Mouse (Mus musculus): Measurements from ENCODE around the gene Prox1. TPM values are rescaled to one million over a fixed set of nuclear protein-coding genes. Genes with fewer than 3 reads are reported as not detected.

The Prox1 gene
- total RNA-seq, 1 experiment: 0.18 TPM

- no peak overlapping the region for H3K27ac ChIP-seq (ENCODE audit: insufficient read depth, low read depth, low read length, poor library complexity, severe bottlenecking)
- in situ Hi-C loops (cut with MboI; ENCODE audit: low sequenced_read_pairs in 2 of 2, unreplicated experiment in 2 of 2): no loop called here
- TF ChIP-seq CHD2 (IDR thresholded peaks at IDR 0.05; ENCODE audit: low read depth, low read length): no peak
- no peak for TF ChIP-seq HCFC1 (IDR thresholded peaks at IDR 0.05; ENCODE audit: borderline replicate concordance, insufficient read depth, low read length)
- no peak for TF ChIP-seq ZNF384 (IDR thresholded peaks at IDR 0.05; ENCODE audit: low read depth, low read length)
- TF ChIP-seq ZC3H11A (IDR thresholded peaks at IDR 0.05; ENCODE audit: borderline replicate concordance, low read depth, low read length): no peak
- TF ChIP-seq MAFK (IDR thresholded peaks at IDR 0.05; ENCODE audit: insufficient read depth, low read depth, low read length): no peak
- DNase-seq (ENCODE audit: low read depth, low spot score): no peak
- H3K4me3 ChIP-seq (ENCODE audit: insufficient read depth in 1 of 2, low read depth in 1 of 2, low read length in 2 of 2, poor library complexity in 1 of 2, severe bottlenecking in 1 of 2): no peak overlapping the region
- no peaks in the 10 kb centered on the region for H3K36me3 ChIP-seq (ENCODE audit: control insufficient read depth, insufficient read depth, low read length, poor library complexity, severe bottlenecking)
- no peaks in the 10 kb centered on the region for H3K4me1 ChIP-seq (ENCODE audit: control insufficient read depth in 2 of 2, insufficient read depth in 2 of 2, low read length in 2 of 2, poor library complexity in 1 of 2)
- no peak overlapping the region for H3K9ac ChIP-seq (ENCODE audit: insufficient read depth, low read depth, low read length, poor library complexity, severe bottlenecking)
- H3K9me3 ChIP-seq (ENCODE audit: control insufficient read depth, insufficient read depth, low read depth, low read length): no peaks in the 10 kb centered on the region
Observed at GRCm38 (mm10) chr1:190142584-190142983, 27.9 kb downstream of the Prox1 start.

- Histone ChIP-seq H3K27ac (ENCODE audit: insufficient read depth, low read depth, low read length, poor library complexity, severe bottlenecking) (no peak overlapping the region), H3K9me3 (ENCODE audit: control insufficient read depth, insufficient read depth, low read depth, low read length) (no peaks in the 10 kb centered on the region), H3K4me1 (ENCODE audit: control insufficient read depth in 2 of 2, insufficient read depth in 2 of 2, low read length in 2 of 2, poor library complexity in 1 of 2) (no peaks in the 10 kb centered on the region), H3K36me3 (ENCODE audit: control insufficient read depth, insufficient read depth, low read length, poor library complexity, severe bottlenecking) (no peaks in the 10 kb centered on the region), H3K9ac (ENCODE audit: insufficient read depth, low read depth, low read length, poor library complexity, severe bottlenecking) (no peak overlapping the region), H3K4me3 (ENCODE audit: insufficient read depth in 1 of 2, low read depth in 1 of 2, low read length in 2 of 2, poor library complexity in 1 of 2, severe bottlenecking in 1 of 2) (no peak overlapping the region)
- in situ Hi-C loops (cut with MboI; ENCODE audit: low sequenced_read_pairs in 2 of 2, unreplicated experiment in 2 of 2): no loop called here
- TF ChIP-seq ZC3H11A (IDR thresholded peaks at IDR 0.05; ENCODE audit: borderline replicate concordance, low read depth, low read length) (no peak), ZNF384 (IDR thresholded peaks at IDR 0.05; ENCODE audit: low read depth, low read length) (no peak), CHD2 (IDR thresholded peaks at IDR 0.05; ENCODE audit: low read depth, low read length) (no peak), MAFK (IDR thresholded peaks at IDR 0.05; ENCODE audit: insufficient read depth, low read depth, low read length) (no peak), HCFC1 (IDR thresholded peaks at IDR 0.05; ENCODE audit: borderline replicate concordance, insufficient read depth, low read length) (no peak)
- no peak for DNase-seq (ENCODE audit: low read depth, low spot score)
Observed at GRCm38 (mm10) chr1:190140519-190140918, 30.0 kb downstream of the Prox1 start.

- no peak for DNase-seq (ENCODE audit: low read depth, low spot score)
- Histone ChIP-seq H3K27ac (ENCODE audit: insufficient read depth, low read depth, low read length, poor library complexity, severe bottlenecking) (no peak overlapping the region), H3K4me3 (ENCODE audit: insufficient read depth in 1 of 2, low read depth in 1 of 2, low read length in 2 of 2, poor library complexity in 1 of 2, severe bottlenecking in 1 of 2) (no peak overlapping the region), H3K9ac (ENCODE audit: insufficient read depth, low read depth, low read length, poor library complexity, severe bottlenecking) (no peak overlapping the region), H3K4me1 (ENCODE audit: control insufficient read depth in 2 of 2, insufficient read depth in 2 of 2, low read length in 2 of 2, poor library complexity in 1 of 2) (no peaks in the 10 kb centered on the region), H3K36me3 (ENCODE audit: control insufficient read depth, insufficient read depth, low read length, poor library complexity, severe bottlenecking) (no peaks in the 10 kb centered on the region), H3K9me3 (ENCODE audit: control insufficient read depth, insufficient read depth, low read depth, low read length) (no peaks in the 10 kb centered on the region)
- TF ChIP-seq MAFK (IDR thresholded peaks at IDR 0.05; ENCODE audit: insufficient read depth, low read depth, low read length) (no peak), ZC3H11A (IDR thresholded peaks at IDR 0.05; ENCODE audit: borderline replicate concordance, low read depth, low read length) (no peak), CHD2 (IDR thresholded peaks at IDR 0.05; ENCODE audit: low read depth, low read length) (no peak), ZNF384 (IDR thresholded peaks at IDR 0.05; ENCODE audit: low read depth, low read length) (no peak), HCFC1 (IDR thresholded peaks at IDR 0.05; ENCODE audit: borderline replicate concordance, insufficient read depth, low read length) (no peak)
- in situ Hi-C loops (cut with MboI; ENCODE audit: low sequenced_read_pairs in 2 of 2, unreplicated experiment in 2 of 2): no loop called here
Observed at GRCm38 (mm10) chr1:190139711-190140405, 30.7 kb downstream of the Prox1 start.

GRCm38 (mm10) chr1:190137943-190138342, 32.6 kb downstream of the Prox1 start:
- TF ChIP-seq ZNF384 (IDR thresholded peaks at IDR 0.05; ENCODE audit: low read depth, low read length) (no peak), MAFK (IDR thresholded peaks at IDR 0.05; ENCODE audit: insufficient read depth, low read depth, low read length) (no peak), ZC3H11A (IDR thresholded peaks at IDR 0.05; ENCODE audit: borderline replicate concordance, low read depth, low read length) (no peak)
- no peak for DNase-seq (ENCODE audit: low read depth, low spot score)
- in situ Hi-C loops (cut with MboI; ENCODE audit: low sequenced_read_pairs in 2 of 2, unreplicated experiment in 2 of 2): no loop called here
- no peaks in the 10 kb centered on the region for H3K36me3 ChIP-seq (ENCODE audit: control insufficient read depth, insufficient read depth, low read length, poor library complexity, severe bottlenecking)
- H3K4me1 ChIP-seq (ENCODE audit: control insufficient read depth in 2 of 2, insufficient read depth in 2 of 2, low read length in 2 of 2, poor library complexity in 1 of 2): no peaks in the 10 kb centered on the region
- H3K9me3 ChIP-seq (ENCODE audit: control insufficient read depth, insufficient read depth, low read depth, low read length): no peaks in the 10 kb centered on the region
- no peak overlapping the region for H3K4me3 ChIP-seq (ENCODE audit: insufficient read depth in 1 of 2, low read depth in 1 of 2, low read length in 2 of 2, poor library complexity in 1 of 2, severe bottlenecking in 1 of 2)
- H3K9ac ChIP-seq (ENCODE audit: insufficient read depth, low read depth, low read length, poor library complexity, severe bottlenecking): no peak overlapping the region
- no peak overlapping the region; the same call in 1 of the 2 replicates for H3K27ac ChIP-seq (ENCODE audit: insufficient read depth, low read depth, low read length, poor library complexity, severe bottlenecking)
